Mouse (Mus musculus): Measurements from ENCODE around the gene D430019H16Rik.
A peak's percentile ranks its signal among the peaks of the same experiment; 100 is the strongest.

D430019H16Rik gene

GRCm38 (mm10) chr12:105453670-105454257 lies at the start of gene D430019H16Rik:
Gene D430019H16Rik, plus strand, starts transcription at chr12:105453856.
- peak; percentile 28 to 49 for DNase-seq

- DNase-seq, result no peak
These were observed 47.6 kb upstream of the D430019H16Rik start for GRCm38 (mm10) chr12:105406008-105406407.

- no peak for DNase-seq
These were observed 39.7 kb upstream of the D430019H16Rik start for GRCm38 (mm10) chr12:105413909-105414308.

- DNase-seq, result peak in 1 of 2 experiments; percentile 15
These were observed 33.2 kb upstream of the D430019H16Rik start for GRCm38 (mm10) chr12:105420476-105420875.

- no peak for DNase-seq
These were observed 27.1 kb upstream of the D430019H16Rik start for GRCm38 (mm10) chr12:105426541-105426940.

GRCm38 (mm10) chr12:105427039-105427757 lies 26.5 kb upstream of the D430019H16Rik start:
- DNase-seq, result peak; percentile 78

- no peak for DNase-seq
These were observed 21.8 kb upstream of the D430019H16Rik start for GRCm38 (mm10) chr12:105431872-105432271.

- no peak for DNase-seq
These were observed 20.8 kb upstream of the D430019H16Rik start for GRCm38 (mm10) chr12:105432807-105433206.

- DNase-seq, result no peak
These were observed 15.4 kb upstream of the D430019H16Rik start for GRCm38 (mm10) chr12:105438259-105438658.

GRCm38 (mm10) chr12:105439976-105440375 lies 13.7 kb upstream of the D430019H16Rik start:
- DNase-seq, result no peak

GRCm38 (mm10) chr12:105443569-105443968 lies 10.1 kb upstream of the D430019H16Rik start:
- DNase-seq, result no peak

GRCm38 (mm10) chr12:105445767-105446166 lies 7.9 kb upstream of the D430019H16Rik start:
- no peak for DNase-seq

- no peak for DNase-seq
These were observed 4.4 kb upstream of the D430019H16Rik start for GRCm38 (mm10) chr12:105449239-105449638.

GRCm38 (mm10) chr12:105454258-105455062 lies 804 bp downstream of the D430019H16Rik start:
- DNase-seq, result peak in 1 of 2 experiments; percentile 26

- no peak for DNase-seq
These were observed 1.5 kb downstream of the D430019H16Rik start for GRCm38 (mm10) chr12:105455063-105455559.

GRCm38 (mm10) chr12:105458791-105459190 lies 5.1 kb downstream of the D430019H16Rik start:
- DNase-seq, result no peak

- DNase-seq, result no peak
These were observed 7.4 kb downstream of the D430019H16Rik start for GRCm38 (mm10) chr12:105461066-105461465.

GRCm38 (mm10) chr12:105469026-105469425 lies 15.4 kb downstream of the D430019H16Rik start:
- no peak for DNase-seq

GRCm38 (mm10) chr12:105475230-105475911 lies 21.7 kb downstream of the D430019H16Rik start:
- DNase-seq, result no peak

GRCm38 (mm10) chr12:105476453-105476852 lies 22.8 kb downstream of the D430019H16Rik start:
- DNase-seq, result peak; percentile 63 to 72

GRCm38 (mm10) chr12:105476993-105477392 lies 23.3 kb downstream of the D430019H16Rik start:
- DNase-seq, result no peak

GRCm38 (mm10) chr12:105483503-105483902 lies 29.8 kb downstream of the D430019H16Rik start:
- DNase-seq, result peak in 1 of 2 experiments; percentile 30
